Mouse (Mus musculus): ENCODE results near the gene Lingo1.

- TF ChIP-seq CTCF (IDR thresholded peaks at IDR 0.05) (no peak), EP300 (IDR thresholded peaks at IDR 0.05) (no peak)
Measured at GRCm38 (mm10) chr9:56572534-56573479, 223.5 kb downstream of the Lingo1 start.
